Mouse (Mus musculus): Measurements from ENCODE around the gene Nav2. TPM values are rescaled to one million over a fixed set of nuclear protein-coding genes. Genes with fewer than 3 reads are reported as not detected.
A peak's percentile ranks its signal among the peaks of the same experiment; 100 is the strongest.

Nav2 gene
- polyA plus RNA-seq, 1 experiment from 2014 or later = 36.1 TPM

GRCm38 (mm10) chr7:49533571-49533970, 625.1 kb downstream of the Nav2 start:
- 81% methylated on average over 8 of the region's 8 CpGs for WGBS
- no peak for ATAC-seq (ENCODE audit: low FRiP score)
- no peak overlapping the region for H3K27ac ChIP-seq (ENCODE audit: low read depth, low read length)

GRCm38 (mm10) chr7:49534208-49534607, 625.7 kb downstream of the Nav2 start:
- Histone ChIP-seq H3K9me3 (ENCODE audit: control insufficient read depth, low read length) (no peaks in the 10 kb centered on the region), H3K4me2 (replicated peaks; ENCODE audit: low read depth, low read length) (no peak overlapping the region), H3K9ac (ENCODE audit: low read depth, low read length) (no peak overlapping the region), H3K4me1 (replicated peaks; ENCODE audit: control insufficient read depth, insufficient read depth, low read length) (no peaks in the 10 kb centered on the region), H3K36me3 (ENCODE audit: control insufficient read depth, insufficient read depth, low read length) (no peaks in the 10 kb centered on the region), H3K4me3 (ENCODE audit: low read depth, low read length) (no peak overlapping the region), H3K27me3 (ENCODE audit: control insufficient read depth, insufficient read depth, low read length) (no peaks in the 10 kb centered on the region), H3K27ac (ENCODE audit: low read depth, low read length) (no peak overlapping the region)
- no peak for DNase-seq (ENCODE audit: low spot score)
- no peak for ATAC-seq (ENCODE audit: low FRiP score)
- 80% methylated on average over 6 of the region's 6 CpGs for WGBS

More at GRCm38 (mm10) chr7:49533571-49533970, 625.1 kb downstream of the Nav2 start:
- Histone ChIP-seq H3K27me3 (ENCODE audit: control insufficient read depth, insufficient read depth, low read length) (no peaks in the 10 kb centered on the region), H3K4me3 (ENCODE audit: low read depth, low read length) (no peak overlapping the region), H3K9me3 (ENCODE audit: control insufficient read depth, low read length) (no peaks in the 10 kb centered on the region), H3K36me3 (ENCODE audit: control insufficient read depth, insufficient read depth, low read length) (no peaks in the 10 kb centered on the region), H3K9ac (ENCODE audit: low read depth, low read length) (no peak overlapping the region), H3K4me1 (replicated peaks; ENCODE audit: control insufficient read depth, insufficient read depth, low read length) (no peaks in the 10 kb centered on the region), H3K4me2 (replicated peaks; ENCODE audit: low read depth, low read length) (no peak overlapping the region)
- no peak for DNase-seq (ENCODE audit: low spot score)

- Histone ChIP-seq H3K9me3 (ENCODE audit: control insufficient read depth, low read length) (no peaks in the 10 kb centered on the region), H3K27ac (ENCODE audit: low read depth, low read length) (no peak overlapping the region), H3K4me3 (ENCODE audit: low read depth, low read length) (no peak overlapping the region), H3K27me3 (ENCODE audit: control insufficient read depth, insufficient read depth, low read length) (no peaks in the 10 kb centered on the region), H3K9ac (ENCODE audit: low read depth, low read length) (no peak overlapping the region), H3K4me1 (replicated peaks; ENCODE audit: control insufficient read depth, insufficient read depth, low read length) (no peaks in the 10 kb centered on the region), H3K4me2 (replicated peaks; ENCODE audit: low read depth, low read length) (no peak overlapping the region), H3K36me3 (ENCODE audit: control insufficient read depth, insufficient read depth, low read length) (no peaks in the 10 kb centered on the region)
- no peak for ATAC-seq (ENCODE audit: low FRiP score)
- no peak for DNase-seq (ENCODE audit: low spot score)
- 85% methylated on average over 5 of the region's 5 CpGs for WGBS
These were observed 629.8 kb downstream of the Nav2 start for GRCm38 (mm10) chr7:49538360-49538759.

- Histone ChIP-seq H3K36me3 (ENCODE audit: control insufficient read depth, insufficient read depth, low read length) (no peaks in the 10 kb centered on the region), H3K27ac (ENCODE audit: low read depth, low read length) (no peak overlapping the region), H3K4me3 (ENCODE audit: low read depth, low read length) (no peak overlapping the region), H3K27me3 (ENCODE audit: control insufficient read depth, insufficient read depth, low read length) (no peaks in the 10 kb centered on the region), H3K9ac (ENCODE audit: low read depth, low read length) (no peak overlapping the region), H3K4me1 (replicated peaks; ENCODE audit: control insufficient read depth, insufficient read depth, low read length) (peaks cover 7% of the 10 kb centered on the region), H3K4me2 (replicated peaks; ENCODE audit: low read depth, low read length) (no peak overlapping the region), H3K9me3 (ENCODE audit: control insufficient read depth, low read length) (no peaks in the 10 kb centered on the region)
- 60% methylated on average over 9 of the region's 9 CpGs for WGBS
- DNase-seq (ENCODE audit: low spot score) (no peak), ATAC-seq (ENCODE audit: low FRiP score) (no peak)
These were observed 631.7 kb downstream of the Nav2 start for GRCm38 (mm10) chr7:49540181-49540580.

GRCm38 (mm10) chr7:49542135-49542534, 633.6 kb downstream of the Nav2 start:
- Histone ChIP-seq H3K36me3 (ENCODE audit: control insufficient read depth, insufficient read depth, low read length) (no peaks in the 10 kb centered on the region), H3K4me1 (replicated peaks; ENCODE audit: control insufficient read depth, insufficient read depth, low read length) (peaks cover 7% of the 10 kb centered on the region), H3K9ac (ENCODE audit: low read depth, low read length) (no peak overlapping the region), H3K9me3 (ENCODE audit: control insufficient read depth, low read length) (no peaks in the 10 kb centered on the region), H3K4me2 (replicated peaks; ENCODE audit: low read depth, low read length) (no peak overlapping the region), H3K27me3 (ENCODE audit: control insufficient read depth, insufficient read depth, low read length) (no peaks in the 10 kb centered on the region), H3K27ac (ENCODE audit: low read depth, low read length) (no peak overlapping the region), H3K4me3 (ENCODE audit: low read depth, low read length) (no peak overlapping the region)
- DNase-seq (ENCODE audit: low spot score) (no peak), ATAC-seq (ENCODE audit: low FRiP score) (no peak)
- 85% methylated on average over 3 of the region's 3 CpGs for WGBS

GRCm38 (mm10) chr7:49544775-49545705, 636.5 kb downstream of the Nav2 start:
- DNase-seq (ENCODE audit: low spot score) (no peak), ATAC-seq (ENCODE audit: low FRiP score) (0 out of 2 replicates have a peak, but pooled peaks have one; percentile 43)
- WGBS = 24% methylated on average over 11 of the region's 11 CpGs
- Histone ChIP-seq H3K4me3 (ENCODE audit: low read depth, low read length) (no peak overlapping the region), H3K27ac (ENCODE audit: low read depth, low read length) (no peak overlapping the region), H3K9ac (ENCODE audit: low read depth, low read length) (0 out of 2 replicates have a peak overlapping the region, but pooled peaks have one; percentile 7), H3K27me3 (ENCODE audit: control insufficient read depth, insufficient read depth, low read length) (no peaks in the 10 kb centered on the region), H3K4me1 (replicated peaks; ENCODE audit: control insufficient read depth, insufficient read depth, low read length) (peaks cover 7% of the 10 kb centered on the region), H3K4me2 (replicated peaks; ENCODE audit: low read depth, low read length) (no peak overlapping the region), H3K36me3 (ENCODE audit: control insufficient read depth, insufficient read depth, low read length) (no peaks in the 10 kb centered on the region), H3K9me3 (ENCODE audit: control insufficient read depth, low read length) (no peaks in the 10 kb centered on the region)

GRCm38 (mm10) chr7:49545706-49546097, 637.2 kb downstream of the Nav2 start:
- no peak for ATAC-seq (ENCODE audit: low FRiP score)
- Histone ChIP-seq H3K27me3 (ENCODE audit: control insufficient read depth, insufficient read depth, low read length) (no peaks in the 10 kb centered on the region), H3K4me2 (replicated peaks; ENCODE audit: low read depth, low read length) (no peak overlapping the region), H3K4me3 (ENCODE audit: low read depth, low read length) (no peak overlapping the region), H3K9me3 (ENCODE audit: control insufficient read depth, low read length) (no peaks in the 10 kb centered on the region), H3K27ac (ENCODE audit: low read depth, low read length) (no peak overlapping the region), H3K9ac (ENCODE audit: low read depth, low read length) (no peak overlapping the region), H3K4me1 (replicated peaks; ENCODE audit: control insufficient read depth, insufficient read depth, low read length) (peaks cover 7% of the 10 kb centered on the region), H3K36me3 (ENCODE audit: control insufficient read depth, insufficient read depth, low read length) (no peaks in the 10 kb centered on the region)
- WGBS = 78% methylated on average over 15 of the region's 15 CpGs
- DNase-seq (ENCODE audit: low spot score) = no peak

- H3K4me2 ChIP-seq (replicated peaks; ENCODE audit: low read depth, low read length) = no peak overlapping the region
- H3K27ac ChIP-seq (ENCODE audit: low read depth, low read length) = no peak overlapping the region
- H3K36me3 ChIP-seq (ENCODE audit: control insufficient read depth, insufficient read depth, low read length) = no peaks in the 10 kb centered on the region
- H3K9me3 ChIP-seq (ENCODE audit: control insufficient read depth, low read length) = no peaks in the 10 kb centered on the region
- no peak for DNase-seq (ENCODE audit: low spot score)
- H3K4me3 ChIP-seq (ENCODE audit: low read depth, low read length) = no peak overlapping the region
- H3K9ac ChIP-seq (ENCODE audit: low read depth, low read length) = no peak overlapping the region
- peaks cover 7% of the 10 kb centered on the region for H3K4me1 ChIP-seq (replicated peaks; ENCODE audit: control insufficient read depth, insufficient read depth, low read length)
- H3K27me3 ChIP-seq (ENCODE audit: control insufficient read depth, insufficient read depth, low read length) = no peaks in the 10 kb centered on the region
- ATAC-seq (ENCODE audit: low FRiP score) = no peak
- WGBS = 90% methylated on average over 11 of the region's 11 CpGs
These were observed 639.9 kb downstream of the Nav2 start for GRCm38 (mm10) chr7:49548397-49548796.

Data from hindbrain, embryonic 11.5 days (tissue).